Mouse (Mus musculus) MEL (cell line): Measurements from ENCODE around the gene Ddx21.

ENCODE experiments used
- CHD1 ChIP-seq: IDR thresholded peaks from 2 replicates; pipeline ENCODE4 v1.6.1; 2012; ENCODE audit warnings: low read depth, mild to moderate bottlenecking, inconsistent platforms, low read length, improper control_type of control experiment
- CTCF ChIP-seq, 3 experiments: IDR thresholded peaks in 2 of 3; conservative IDR thresholded peaks in 1 of 3; 2 replicates each; pipeline ENCODE4 v1.5.1; 2011 to 2012; ENCODE audit warnings: low read length in 3 of 3, low read depth in 2 of 3, mild to moderate bottlenecking in 2 of 3, improper control_type of control experiment in 1 of 3, inconsistent platforms in 1 of 3, mixed read lengths in 1 of 3, moderate library complexity in 1 of 3; ENCODE audit not compliant: control insufficient read depth in 1 of 3, insufficient read depth in 1 of 3, poor library complexity in 1 of 3, severe bottlenecking in 1 of 3
- ELF1 ChIP-seq: IDR thresholded peaks from 2 replicates; pipeline ENCODE4 v1.6.1; 2014; ENCODE audit warnings: low read depth, mild to moderate bottlenecking, inconsistent platforms, low read length, improper control_type of control experiment, moderate library complexity
- EP300 ChIP-seq, 2 experiments: IDR thresholded peaks; 2 replicates each; pipeline ENCODE4 v1.6.1; 2011; ENCODE audit warnings: improper control_type of control experiment in 2 of 2, low read length in 2 of 2, low read depth in 1 of 2, mild to moderate bottlenecking in 1 of 2
- GABPA ChIP-seq: IDR thresholded peaks from 2 replicates; pipeline ENCODE4 v1.6.1; 2012; ENCODE audit warnings: low read depth, mild to moderate bottlenecking, inconsistent platforms, low read length, improper control_type of control experiment, moderate library complexity
- GATA1 ChIP-seq: IDR thresholded peaks from 2 replicates; pipeline ENCODE4 v1.6.1; 2011; ENCODE audit warnings: low read depth, low read length, improper control_type of control experiment
- MEF2A ChIP-seq: IDR thresholded peaks from 2 replicates; pipeline ENCODE4 v1.6.1; 2014; ENCODE audit warnings: low read depth, mild to moderate bottlenecking, inconsistent platforms, low read length, improper control_type of control experiment; ENCODE audit not compliant: poor library complexity, insufficient replicate concordance, severe bottlenecking; ENCODE audit errors: extremely low read depth
- MXI1 ChIP-seq: IDR thresholded peaks from 2 replicates; pipeline ENCODE4 v1.6.1; 2011; ENCODE audit warnings: mild to moderate bottlenecking, low read depth, low read length, improper control_type of control experiment
- POLR2A ChIP-seq, 2 experiments: IDR thresholded peaks; 2 replicates each; pipeline ENCODE4 v1.6.1; 2011 to 2012; ENCODE audit warnings: low read length in 2 of 2, mild to moderate bottlenecking in 2 of 2, control low read depth in 1 of 2, improper control_type of control experiment in 1 of 2, low read depth in 1 of 2, moderate library complexity in 1 of 2; ENCODE audit not compliant: control insufficient read depth in 1 of 2, insufficient read depth in 1 of 2, poor library complexity in 1 of 2
- RAD21 ChIP-seq: IDR thresholded peaks from 2 replicates; pipeline ENCODE4 v1.6.1; 2011; ENCODE audit warnings: mild to moderate bottlenecking, low read depth, low read length, improper control_type of control experiment
- TCF12 ChIP-seq: IDR thresholded peaks from 2 replicates; pipeline ENCODE4 v1.6.1; 2014; ENCODE audit warnings: low read depth, mild to moderate bottlenecking, inconsistent platforms, low read length, improper control_type of control experiment, moderate library complexity
- USF1 ChIP-seq: IDR thresholded peaks from 2 replicates; pipeline ENCODE4 v1.6.1; 2014; ENCODE audit warnings: low read depth, mild to moderate bottlenecking, inconsistent platforms, low read length, improper control_type of control experiment, moderate library complexity

DNA sequence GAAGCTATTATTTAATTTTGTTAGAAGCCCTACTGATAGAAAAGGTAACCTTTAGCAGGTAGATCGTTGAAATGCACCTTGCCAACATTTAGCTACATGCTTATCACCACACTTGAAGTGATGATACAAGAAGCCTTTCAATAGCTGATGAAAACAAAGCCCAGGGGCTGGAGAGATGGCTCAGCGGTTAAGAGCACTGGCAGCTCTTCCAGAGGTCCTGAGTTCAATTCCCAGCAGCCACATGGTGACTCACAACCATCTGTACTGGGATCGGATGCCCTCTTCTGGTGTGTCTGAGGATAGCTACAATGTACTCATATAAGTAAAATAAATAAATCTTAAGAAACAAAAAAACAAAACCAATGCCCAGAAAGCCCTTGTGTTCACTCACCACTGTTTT, 2.1 kb upstream of the Ddx21 start:
- TF ChIP-seq USF1 = no peak
- no peak for TF ChIP-seq CHD1
- TF ChIP-seq CTCF (IDR thresholded peaks at IDR 0.05 in 2 of 3, conservative IDR thresholded peaks at IDR 0.05 in 1 of 3; ENCODE audit: control insufficient read depth in 1 of 3, insufficient read depth in 1 of 3, low read depth in 2 of 3, low read length in 3 of 3, poor library complexity in 1 of 3, severe bottlenecking in 1 of 3) = peak; percentile 15 to 34 (median 31); a peak in 2 of 6 replicates
- TF ChIP-seq TCF12 = no peak
- TF ChIP-seq RAD21 = no peak
- peak; percentile 26; the same call in 1 of the 2 replicates for TF ChIP-seq ELF1
- TF ChIP-seq GATA1 = 0 out of 2 replicates have a peak, but pooled peaks have one; percentile 10
- TF ChIP-seq GABPA = no peak
- TF ChIP-seq EP300 (IDR thresholded peaks at IDR 0.05; ENCODE audit: low read depth in 1 of 2, low read length in 2 of 2) = no peak
- TF ChIP-seq POLR2A (IDR thresholded peaks at IDR 0.05; ENCODE audit: control insufficient read depth in 1 of 2, insufficient read depth in 1 of 2, low read depth in 1 of 2, low read length in 2 of 2, poor library complexity in 1 of 2) = no peak
- TF ChIP-seq MEF2A = no peak
- TF ChIP-seq MXI1 = peak; percentile 21; the same call in 1 of the 2 replicates
